Mouse (Mus musculus) embryonic facial prominence, embryonic 11.5 days (tissue): Measurements from ENCODE around the gene Rpp25l. TPM values are rescaled to one million over a fixed set of nuclear protein-coding genes. Genes with fewer than 3 reads are reported as not detected.

Experiments
- ATAC-seq: fragments of 200-750 bp; cut with Nextera tagmentation; replicated peaks from 2 replicates; pipeline ENCODE4 v1.8.0; 2017; ENCODE audit warnings: low read depth; ENCODE audit not compliant: insufficient number of reproducible peaks, low FRiP score, low TSS enrichment
- DNase-seq: peaks from one replicate; pipeline ENCODE4 v3.0.0-alpha.2; 2015; ENCODE audit warnings: low spot score
- H3K27ac ChIP-seq: fragments of 300-500 bp; sonication (generic); replicated peaks from 2 replicates; pipeline ENCODE4 v1.5.1; 2014; ENCODE audit warnings: mild to moderate bottlenecking, low read depth, low read length, control low read depth
- H3K27me3 ChIP-seq: fragments of 300-500 bp; sonication (generic); 2 replicates; pipeline ENCODE4 v1.6.1; 2014; ENCODE audit warnings: mild to moderate bottlenecking, low read length, moderate library complexity, mixed read lengths; ENCODE audit not compliant: control insufficient read depth, insufficient read depth
- H3K36me3 ChIP-seq: fragments of 300-500 bp; sonication (generic); replicated peaks from 2 replicates; pipeline ENCODE4 v1.6.1; 2014; ENCODE audit warnings: low read depth, mild to moderate bottlenecking, low read length, moderate library complexity, mixed read lengths; ENCODE audit not compliant: control insufficient read depth, insufficient read depth
- H3K4me1 ChIP-seq: fragments of 300-500 bp; sonication (generic); 2 replicates; pipeline ENCODE4 v1.6.1; 2014; ENCODE audit warnings: low read length, mixed read lengths; ENCODE audit not compliant: control insufficient read depth, insufficient read depth
- H3K4me2 ChIP-seq: fragments of 300-500 bp; sonication (generic); 2 replicates; pipeline ENCODE4 v1.6.1; 2014; ENCODE audit warnings: low read depth, mild to moderate bottlenecking, control low read depth, low read length, moderate library complexity
- H3K4me3 ChIP-seq: fragments of 300-500 bp; sonication (generic); 2 replicates; pipeline ENCODE4 v1.5.1; 2014; ENCODE audit warnings: low read depth, low read length, control low read depth
- H3K9ac ChIP-seq: fragments of 300-500 bp; sonication (generic); replicated peaks from 2 replicates; pipeline ENCODE4 v1.6.1; 2014; ENCODE audit warnings: mild to moderate bottlenecking, control low read depth, low read length
- H3K9me3 ChIP-seq: fragments of 300-500 bp; sonication (generic); replicated peaks from 2 replicates; pipeline ENCODE4 v1.6.1; 2016; ENCODE audit warnings: mild to moderate bottlenecking, low read length, inconsistent platforms, mixed read lengths; ENCODE audit not compliant: control insufficient read depth
- WGBS: fragments of 180-500 bp; shearing (Covaris S2); extraction: QIAGEN DNeasy Blood & Tissue Kit; methylation state at CpG from one replicate; pipeline ENCODE4 v1.1.7; 2014; 5-methylcytosine and 5-hydroxymethylcytosine counted together
- polyA plus RNA-seq: library from polyadenylated mRNA; unstranded; fragments of >200 nt; fragmentation: Nextera tagmentation; extraction: Ambion mirVana; gene quantifications from 2 replicates; pipeline ENCODE4 v1.2.1, GENCODE M21; 2014

The Rpp25l gene
- polyA plus RNA-seq, 1 experiment from 2014 or later: 89.4 TPM

DNA sequence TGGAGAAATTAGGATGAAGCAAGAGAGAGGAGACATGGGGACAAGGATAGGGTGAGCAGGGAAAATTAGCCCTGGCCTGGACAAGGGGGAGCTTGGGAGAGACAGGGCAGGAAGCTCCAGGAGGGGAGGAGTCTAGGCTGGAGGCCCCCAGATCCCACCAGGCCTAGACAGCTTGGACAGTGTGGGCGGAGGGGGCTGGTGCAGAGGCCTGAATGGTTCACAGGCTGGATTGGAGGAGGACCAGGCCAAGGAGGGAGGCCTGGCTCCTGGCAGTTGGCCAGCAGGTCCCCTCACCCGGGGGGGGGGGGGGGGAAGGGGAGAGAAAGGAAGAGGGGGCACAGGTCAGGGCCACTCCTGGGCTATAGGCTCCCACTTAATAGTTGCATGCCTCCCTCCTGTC is 34.0 kb downstream of the Rpp25l start:
- ATAC-seq: no peak
- H3K27me3 ChIP-seq: no peaks in the 10 kb centered on the region
- no peak overlapping the region for H3K27ac ChIP-seq
- H3K36me3 ChIP-seq: no peaks in the 10 kb centered on the region; the same call in 1 of the 2 replicates
- no peak overlapping the region for H3K9ac ChIP-seq
- 44% methylated on average over 1 of the region's 2 CpGs for WGBS
- H3K9me3 ChIP-seq: no peaks in the 10 kb centered on the region
- H3K4me1 ChIP-seq: peaks cover 12% of the 10 kb centered on the region
- no peak overlapping the region for H3K4me2 ChIP-seq
- H3K4me3 ChIP-seq: no peak overlapping the region
- no peak for DNase-seq

DNA sequence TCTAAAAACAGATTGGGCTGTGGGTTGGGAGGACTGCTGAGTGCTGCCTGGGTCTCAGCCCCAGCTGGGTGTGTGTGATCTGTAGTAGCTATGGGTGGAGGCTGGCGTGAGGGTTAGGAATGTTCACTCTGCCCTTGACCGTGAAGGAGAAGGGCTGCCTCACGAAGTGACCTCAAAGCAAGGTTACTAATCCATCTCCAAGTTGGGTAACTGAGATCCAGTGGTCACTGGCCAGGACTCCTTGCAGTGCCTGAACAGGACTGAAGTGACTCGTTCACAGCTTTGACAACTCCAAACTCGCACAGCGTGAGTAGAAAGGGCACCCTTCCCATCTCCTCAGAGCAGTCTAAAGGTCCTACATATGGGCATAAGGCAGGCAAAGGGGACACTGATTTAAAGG is 34.5 kb downstream of the Rpp25l start:
- Histone ChIP-seq H3K9ac (no peak overlapping the region), H3K27me3 (no peaks in the 10 kb centered on the region), H3K4me3 (no peak overlapping the region), H3K27ac (no peak overlapping the region), H3K4me1 (peaks cover 12% of the 10 kb centered on the region), H3K36me3 (no peaks in the 10 kb centered on the region; the same call in 1 of the 2 replicates), H3K9me3 (no peaks in the 10 kb centered on the region), H3K4me2 (no peak overlapping the region)
- no peak for ATAC-seq
- WGBS: 73% methylated on average over 6 of the region's 6 CpGs
- no peak for DNase-seq

DNA sequence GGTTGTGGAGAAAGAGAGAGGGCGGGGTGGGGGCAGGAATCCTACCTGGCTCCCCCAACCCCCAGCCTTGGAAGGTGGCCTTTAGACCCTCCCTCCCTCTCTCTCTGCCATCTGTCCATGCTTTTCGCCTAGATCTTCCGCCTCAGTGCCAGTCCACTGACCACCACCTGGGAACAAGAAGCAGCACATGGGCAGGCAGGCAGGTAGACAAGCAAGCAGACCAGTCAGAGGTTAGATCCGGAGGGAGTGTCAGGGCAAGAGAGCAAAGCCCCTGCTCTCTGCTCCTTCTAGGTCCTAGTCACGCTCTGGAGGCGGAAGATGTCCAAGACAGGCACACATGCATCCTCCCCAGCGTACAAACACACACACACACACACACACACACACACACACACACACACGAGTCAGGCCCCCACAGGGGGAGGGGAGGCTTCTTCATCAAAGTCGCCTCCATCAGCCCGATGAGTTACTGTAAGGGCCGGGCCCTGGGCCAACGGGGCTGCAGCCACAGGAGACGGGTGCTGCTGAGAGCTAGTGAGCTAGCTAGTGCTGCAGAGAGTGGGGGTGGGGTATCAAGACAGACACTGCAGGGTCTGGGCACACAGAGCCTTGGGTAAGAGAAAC is 36.2 kb downstream of the Rpp25l start:
- Histone ChIP-seq H3K9me3 (no peaks in the 10 kb centered on the region), H3K4me3 (no peak overlapping the region), H3K36me3 (no peaks in the 10 kb centered on the region; the same call in 1 of the 2 replicates), H3K4me1 (peaks cover 13% of the 10 kb centered on the region), H3K9ac (no peak overlapping the region), H3K27me3 (no peaks in the 10 kb centered on the region), H3K4me2 (no peak overlapping the region), H3K27ac (no peak overlapping the region)
- no peak for DNase-seq
- 49% methylated on average over 13 of the region's 13 CpGs for WGBS
- ATAC-seq: no peak

DNA sequence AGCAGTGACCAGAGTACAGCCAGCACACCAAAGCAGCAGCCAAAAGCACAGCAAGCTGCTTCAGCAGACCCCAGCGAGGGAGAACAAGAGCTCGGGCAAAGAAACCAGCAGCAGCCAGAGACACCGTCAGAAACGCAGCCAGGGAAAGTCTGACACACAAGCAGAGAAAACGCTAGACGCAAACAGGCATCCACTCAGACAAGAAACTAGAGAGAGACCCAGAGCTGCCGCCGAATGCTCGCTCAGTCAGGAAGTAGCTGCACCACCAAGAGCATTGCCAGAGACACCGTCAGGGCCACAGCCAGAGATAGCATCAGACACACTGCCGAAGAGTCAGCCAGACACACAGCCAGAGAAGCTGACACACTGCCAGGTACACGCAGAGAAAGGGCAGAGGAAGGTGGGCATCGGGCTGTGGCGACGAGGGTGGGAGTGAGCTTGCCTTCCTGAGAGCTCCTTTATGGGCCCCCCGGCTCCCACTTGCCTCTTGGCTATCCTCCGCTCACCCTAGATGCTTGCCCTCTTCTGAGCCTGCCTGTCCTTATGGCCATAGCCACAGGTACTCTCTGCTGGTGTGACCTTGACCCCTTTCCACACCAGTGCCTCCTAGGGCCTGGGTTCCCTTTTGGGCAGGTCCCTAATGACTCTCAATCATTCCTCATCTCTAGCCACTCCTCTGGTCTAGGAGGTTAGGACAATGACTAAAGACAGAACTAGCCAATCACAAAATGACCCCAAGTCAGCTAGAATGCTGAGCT is 36.9 kb downstream of the Rpp25l start:
- Histone ChIP-seq H3K36me3 (no peaks in the 10 kb centered on the region; the same call in 1 of the 2 replicates), H3K27ac (no peak overlapping the region), H3K27me3 (no peaks in the 10 kb centered on the region), H3K4me3 (no peak overlapping the region), H3K9ac (no peak overlapping the region), H3K4me1 (peaks cover 18% of the 10 kb centered on the region), H3K9me3 (no peaks in the 10 kb centered on the region), H3K4me2 (no peak overlapping the region)
- no peak for DNase-seq
- 63% methylated on average over 17 of the region's 17 CpGs for WGBS
- ATAC-seq: no peak

DNA sequence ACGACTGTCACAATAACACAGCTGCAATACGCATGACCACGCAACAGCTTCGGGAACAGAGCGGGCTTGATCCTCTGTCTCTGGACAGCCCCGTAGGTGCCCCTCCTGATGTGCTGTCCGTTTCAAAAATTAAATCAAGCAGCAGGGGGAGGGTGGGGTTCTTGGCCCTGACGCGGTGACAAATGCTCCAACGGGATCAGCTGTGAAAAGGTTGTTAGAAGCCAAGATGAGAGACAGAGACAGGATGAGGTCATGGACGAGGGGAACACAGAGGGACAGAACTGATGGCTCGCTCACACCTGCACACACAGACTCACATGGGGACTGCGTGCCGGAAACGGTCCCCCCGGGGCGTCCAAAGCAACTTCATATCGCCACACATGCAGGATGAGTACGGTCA is 40.1 kb downstream of the Rpp25l start:
- ATAC-seq (no peak), DNase-seq (no peak)
- no peak overlapping the region for H3K4me3 ChIP-seq
- no peaks in the 10 kb centered on the region for H3K36me3 ChIP-seq
- WGBS: 61% methylated on average over 19 of the region's 19 CpGs
- no peak overlapping the region for H3K27ac ChIP-seq
- H3K9ac ChIP-seq: no peak overlapping the region
- H3K4me1 ChIP-seq: peaks cover 15% of the 10 kb centered on the region
- H3K27me3 ChIP-seq: no peaks in the 10 kb centered on the region
- H3K4me2 ChIP-seq: no peak overlapping the region
- no peaks in the 10 kb centered on the region for H3K9me3 ChIP-seq

DNA sequence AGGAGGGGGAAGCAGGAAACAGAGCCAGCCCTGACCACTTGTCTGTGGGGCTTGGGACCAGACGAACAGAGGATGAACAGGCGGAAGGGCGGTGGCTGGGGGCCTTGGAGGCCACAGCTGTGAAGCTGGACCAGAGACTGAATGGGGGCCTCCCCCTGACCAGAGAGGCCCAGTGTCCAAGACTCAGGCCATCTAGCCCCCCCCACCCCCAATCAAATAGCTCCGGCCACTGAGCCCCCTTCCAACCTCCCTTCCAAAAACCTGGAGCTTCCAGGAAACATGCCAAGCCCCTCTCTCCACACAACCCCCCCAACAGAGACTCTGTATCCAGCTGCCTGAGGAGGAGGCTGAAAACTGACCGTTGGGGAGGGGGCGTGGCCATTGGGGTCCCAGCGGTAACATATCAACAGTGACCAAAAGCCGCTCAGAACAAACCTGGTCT is 40.8 kb downstream of the Rpp25l start:
- Histone ChIP-seq H3K4me2 (no peak overlapping the region), H3K4me3 (no peak overlapping the region), H3K9me3 (no peaks in the 10 kb centered on the region), H3K27me3 (no peaks in the 10 kb centered on the region), H3K9ac (peak overlapping the region; percentile 9; the same call in 1 of the 2 replicates), H3K4me1 (peaks cover 15% of the 10 kb centered on the region), H3K36me3 (peaks cover 2% of the 10 kb centered on the region; the same call in 1 of the 2 replicates), H3K27ac (0 out of 2 replicates have a peak overlapping the region, but pooled peaks have one; percentile 47)
- 26% methylated on average over 8 of the region's 8 CpGs for WGBS
- DNase-seq: no peak
- no peak for ATAC-seq

DNA sequence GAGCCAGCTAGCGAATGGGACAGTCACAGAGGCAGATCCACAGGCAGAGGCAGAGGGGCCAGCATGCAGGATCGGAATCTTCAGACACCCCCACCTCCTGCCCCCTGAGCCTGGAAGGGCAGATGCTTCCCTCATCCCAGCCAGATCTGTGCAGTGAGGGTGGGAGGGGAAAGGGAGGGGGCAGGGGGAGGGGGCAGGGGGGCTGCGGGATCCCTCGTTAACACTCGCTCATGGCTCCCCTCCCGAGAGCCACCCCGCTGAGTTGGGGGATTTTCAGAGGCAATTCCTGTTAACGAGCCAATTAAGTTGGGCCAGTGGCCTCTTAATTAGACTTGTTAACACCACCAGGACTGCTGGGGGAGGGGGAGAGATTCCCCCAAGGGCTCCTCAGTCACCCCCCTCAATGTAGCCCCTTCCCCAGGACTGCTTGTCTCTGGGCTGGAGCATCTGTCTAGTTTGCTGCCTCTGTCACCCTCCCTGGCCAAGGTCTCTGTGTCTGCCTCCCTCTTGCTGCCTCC is 41.3 kb downstream of the Rpp25l start:
- Histone ChIP-seq H3K27me3 (no peaks in the 10 kb centered on the region), H3K9ac (peak overlapping the region; percentile 9; the same call in 1 of the 2 replicates), H3K4me2 (no peak overlapping the region), H3K27ac (0 out of 2 replicates have a peak overlapping the region, but pooled peaks have one; percentile 47), H3K36me3 (peaks cover 3% of the 10 kb centered on the region; the same call in 1 of the 2 replicates), H3K4me3 (no peak overlapping the region), H3K4me1 (peaks cover 11% of the 10 kb centered on the region), H3K9me3 (no peaks in the 10 kb centered on the region)
- ATAC-seq (peak; percentile 75), DNase-seq (no peak)
- 9% methylated on average over 8 of the region's 8 CpGs for WGBS

DNA sequence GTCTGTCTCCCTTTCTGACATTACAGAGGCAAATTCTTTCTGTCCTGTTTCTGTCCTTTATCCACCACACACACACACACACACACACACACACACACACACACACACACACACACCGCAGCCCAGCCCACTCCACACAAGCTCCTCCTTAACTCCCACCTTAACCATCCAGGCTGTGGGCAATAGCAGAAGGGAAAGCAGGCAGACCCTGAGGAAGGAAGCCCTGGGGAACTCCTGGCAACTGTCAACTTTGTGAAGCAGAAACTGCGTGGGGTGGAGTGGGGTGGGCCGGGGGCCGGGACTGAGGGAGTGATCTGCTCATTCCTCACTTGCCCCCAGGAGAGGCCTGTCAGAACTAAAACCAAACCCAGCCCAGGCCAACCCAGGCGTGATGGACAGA is 41.8 kb downstream of the Rpp25l start:
- no peak overlapping the region for H3K27ac ChIP-seq
- no peak overlapping the region for H3K4me3 ChIP-seq
- H3K4me1 ChIP-seq: peaks cover 10% of the 10 kb centered on the region
- H3K9me3 ChIP-seq: no peaks in the 10 kb centered on the region
- 24% methylated on average over 5 of the region's 5 CpGs for WGBS
- H3K9ac ChIP-seq: no peak overlapping the region
- DNase-seq: no peak
- peaks cover 3% of the 10 kb centered on the region; the same call in 1 of the 2 replicates for H3K36me3 ChIP-seq
- H3K27me3 ChIP-seq: no peaks in the 10 kb centered on the region; the same call in 1 of the 2 replicates
- H3K4me2 ChIP-seq: no peak overlapping the region
- peak; percentile 20; the same call in 1 of the 2 replicates for ATAC-seq
